Mouse (Mus musculus) cerebellum, postnatal 14 days (tissue): ENCODE measurements at regions not wholly inside any gene's neighbourhood (a gene's known extent, or its start where the extent isn't known, plus 50 kb on each side); places are given as distances from the start of the nearest gene placed in this dataset.
"Not testable (repeated sequence)": the region's sequence is repeated elsewhere in the genome, so short reads cannot be mapped to it uniquely, and the experiment has no call there.

Experiments
- DNase-seq, 2 experiments: peaks; one replicate each; pipeline ENCODE4 v3.0.0; 2021; ENCODE audit warnings: mixed read lengths in 2 of 2

- DNase-seq: no peak
Measured at GRCm38 (mm10) chr9:85920745-85921614, 78.8 kb downstream of the Tpbg start.

GRCm38 (mm10) chr9:85925259-85925658 lies 83.1 kb downstream of the Tpbg start:
- no peak for DNase-seq

- no peak for DNase-seq
Measured at GRCm38 (mm10) chr9:85932209-85932608, 90.0 kb downstream of the Tpbg start.

- not testable (repeated sequence) for DNase-seq
Measured at GRCm38 (mm10) chr9:85943066-85943684, 101.0 kb downstream of the Tpbg start.

- DNase-seq: no peak
Measured at GRCm38 (mm10) chr9:85948495-85949137, 106.4 kb downstream of the Tpbg start.

- DNase-seq: no peak
Measured at GRCm38 (mm10) chr9:85951777-85952176, 109.6 kb downstream of the Tpbg start.

- DNase-seq: peak in 1 of 2 experiments; percentile 8
Measured at GRCm38 (mm10) chr9:85970076-85970475, 127.9 kb downstream of the Tpbg start.

GRCm38 (mm10) chr9:85981428-85981827 lies 139.2 kb downstream of the Tpbg start:
- no peak for DNase-seq

GRCm38 (mm10) chr9:85983516-85983915 lies 141.3 kb downstream of the Tpbg start:
- not testable (repeated sequence) for DNase-seq

- DNase-seq: no peak
Measured at GRCm38 (mm10) chr9:85985671-85986070, 143.5 kb downstream of the Tpbg start.

GRCm38 (mm10) chr9:85986142-85986541 lies 144.0 kb downstream of the Tpbg start:
- no peak for DNase-seq

- peak in 1 of 2 experiments; percentile 17 for DNase-seq
Measured at GRCm38 (mm10) chr9:86002996-86003395, 160.8 kb downstream of the Tpbg start.

- no peak for DNase-seq
Measured at GRCm38 (mm10) chr9:86011661-86012060, 169.5 kb downstream of the Tpbg start.

- DNase-seq: no peak
Measured at GRCm38 (mm10) chr9:86015841-86016240, 173.7 kb downstream of the Tpbg start.

GRCm38 (mm10) chr9:86020133-86020532 lies 178.0 kb downstream of the Tpbg start:
- DNase-seq: no peak

- no peak for DNase-seq
Measured at GRCm38 (mm10) chr9:86020765-86021164, 178.6 kb downstream of the Tpbg start.

- DNase-seq: peak; percentile 13 to 28
Measured at GRCm38 (mm10) chr9:86030738-86031137, 188.6 kb downstream of the Tpbg start.

- no peak for DNase-seq
Measured at GRCm38 (mm10) chr9:86044098-86044497, 201.9 kb downstream of the Tpbg start.

GRCm38 (mm10) chr9:86058116-86058515 lies 215.9 kb downstream of the Tpbg start:
- DNase-seq: peak; percentile 20 to 54

- DNase-seq: no peak
Measured at GRCm38 (mm10) chr9:86060049-86060448, 217.9 kb downstream of the Tpbg start.

- DNase-seq: no peak
Measured at GRCm38 (mm10) chr9:86061230-86061629, 219.1 kb downstream of the Tpbg start.

GRCm38 (mm10) chr9:86079275-86079674 lies 237.1 kb downstream of the Tpbg start:
- DNase-seq: no peak

GRCm38 (mm10) chr9:86081873-86082272 lies 239.7 kb downstream of the Tpbg start:
- no peak for DNase-seq

GRCm38 (mm10) chr9:86092998-86093397 lies 250.8 kb downstream of the Tpbg start:
- no peak for DNase-seq
